Mouse (Mus musculus) heart, adult 2 months (tissue): Measurements from ENCODE around the gene Drd4.

Experiments used
- CTCF ChIP-seq: fragments of 200-600 bp; IDR thresholded peaks from 2 replicates; pipeline ENCODE4 v1.8.1; 2022; ENCODE audit warnings: antibody characterized with exemption, mild to moderate bottlenecking, moderate library complexity
- POLR2A ChIP-seq: fragments of 200-500 bp; IDR thresholded peaks from 2 replicates; pipeline ENCODE4 v1.6.1; 2011; ENCODE audit warnings: mild to moderate bottlenecking, low read depth, low read length, control low read depth; ENCODE audit not compliant: insufficient read depth

GRCm38 (mm10) chr7:141335044-141335579 lies 43.3 kb downstream of the Drd4 start:
- TF ChIP-seq CTCF, result no peak
- TF ChIP-seq POLR2A, result no peak
